Mouse (Mus musculus): ENCODE data around the gene Pax2. TPM values are rescaled to one million over a fixed set of nuclear protein-coding genes. Genes with fewer than 3 reads are reported as not detected.

Pax2 gene
- polyA plus RNA-seq, 1 experiment from 2014 or later = not detected

Small RNA genes lying within 50 kb of the gene (microRNA-seq; reads per million reads assigned to microRNA genes)
- not detected for gene Mir6405 (ENCODE audit: borderline number of aligned reads)

Other genes with a start within 250 kb of the Pax2 start
- gene Sec31b, start 210.2 kb upstream of the Pax2 start, polyA plus RNA-seq (2014; fragmentation: Nextera tagmentation; extraction: Ambion mirVana) = 0.55 and 0.58 TPM in 2 replicates
- not detected in 2 replicates for gene Gm20538, start 203.2 kb upstream of the Pax2 start, polyA plus RNA-seq (2014; fragmentation: Nextera tagmentation; extraction: Ambion mirVana)
- gene Ndufb8, start 200.6 kb upstream of the Pax2 start, polyA plus RNA-seq (2014; fragmentation: Nextera tagmentation; extraction: Ambion mirVana) = 488 and 497 TPM in 2 replicates
- 19.7 and 22.4 TPM in 2 replicates for gene Hif1an, start 193.2 kb upstream of the Pax2 start, polyA plus RNA-seq (2014; fragmentation: Nextera tagmentation; extraction: Ambion mirVana)
- gene Slf2, start 175.1 kb downstream of the Pax2 start, polyA plus RNA-seq (2014; fragmentation: Nextera tagmentation; extraction: Ambion mirVana) = 49.8 and 50.1 TPM in 2 replicates
- gene Sema4g, start 233.1 kb downstream of the Pax2 start, polyA plus RNA-seq (2014; fragmentation: Nextera tagmentation; extraction: Ambion mirVana) = 4.7 and 4.9 TPM in 2 replicates
- 24.9 and 25.1 TPM in 2 replicates for gene Twnk, start 249.6 kb downstream of the Pax2 start, polyA plus RNA-seq (2014; fragmentation: Nextera tagmentation; extraction: Ambion mirVana)